Mouse (Mus musculus): ENCODE data around the gene Col4a2. TPM values are rescaled to one million over a fixed set of nuclear protein-coding genes. Genes with fewer than 3 reads are reported as not detected.

Col4a2 gene
- polyA plus RNA-seq, 1 experiment from 2014 or later: 126 TPM

DNA sequence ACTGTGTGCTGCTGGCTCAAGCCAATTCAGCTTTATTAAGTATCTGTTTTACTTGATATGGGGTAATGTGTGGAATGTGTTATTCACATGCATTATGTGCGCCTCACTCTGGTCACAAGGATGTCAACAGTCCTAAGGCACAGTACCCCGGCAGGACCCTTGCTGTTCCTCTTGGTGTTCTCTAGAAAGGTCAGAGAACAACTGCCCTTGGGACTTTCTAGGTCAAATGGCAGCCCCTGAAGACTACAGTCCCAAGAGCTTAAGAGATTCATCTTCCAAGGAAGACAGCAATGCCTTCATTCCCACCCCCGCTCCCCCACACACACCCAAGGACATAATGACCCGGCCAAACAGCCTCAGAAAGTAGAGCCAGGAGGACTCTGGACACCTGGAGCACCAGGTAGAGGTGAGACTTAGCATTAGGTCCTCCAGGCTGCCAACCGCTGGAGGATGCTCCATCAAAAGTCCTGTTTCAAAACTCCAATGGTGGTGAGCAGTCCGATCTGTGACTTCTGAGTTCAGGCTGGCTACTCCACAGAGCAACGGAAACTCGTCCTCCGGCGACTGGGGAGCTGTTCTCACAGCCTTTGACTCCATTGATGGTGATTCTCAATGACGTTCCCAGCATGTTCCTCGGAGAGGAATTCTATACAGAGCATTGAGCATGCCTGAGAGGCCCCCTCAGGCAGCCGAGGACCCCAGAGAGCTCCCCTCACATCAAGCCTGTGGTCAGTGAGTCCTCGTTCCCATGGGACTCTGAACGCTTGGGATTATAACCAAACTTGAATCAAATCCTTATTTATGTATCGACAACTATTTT, 65.0 kb downstream of the Col4a2 start:
- Histone ChIP-seq H3K9ac (no peak overlapping the region), H3K9me3 (no peaks in the 10 kb centered on the region), H3K4me1 (peaks cover 51% of the 10 kb centered on the region), H3K4me3 (no peak overlapping the region), H3K27me3 (no peaks in the 10 kb centered on the region), H3K4me2 (no peak overlapping the region), H3K27ac (peak overlapping the region; percentile 34), H3K36me3 (no peaks in the 10 kb centered on the region)
- ATAC-seq (ENCODE audit: borderline replicate concordance, extremely low read depth, low FRiP score, low TSS enrichment): no peak
- WGBS: 72% methylated on average over 16 of the region's 16 CpGs

DNA sequence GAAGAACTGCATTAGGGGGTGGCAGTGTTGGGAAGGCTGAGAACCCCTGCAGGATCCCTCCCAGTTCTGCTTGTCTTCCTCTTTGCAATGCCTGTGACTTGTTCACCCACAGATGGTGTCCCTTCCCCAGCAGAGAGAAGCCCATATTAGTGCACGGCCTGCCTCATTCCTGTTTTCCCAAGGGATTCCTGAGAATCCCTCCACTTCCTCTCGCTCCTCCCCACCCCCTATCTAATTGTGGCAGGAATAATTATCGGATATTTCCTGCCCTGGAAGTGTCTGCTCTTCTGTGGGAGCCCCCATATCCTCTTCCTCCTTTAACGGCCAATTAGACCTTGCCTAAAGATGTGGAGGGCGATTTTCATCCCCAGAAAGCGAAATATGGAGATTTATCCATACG, 67.0 kb downstream of the Col4a2 start:
- H3K27ac ChIP-seq: peak overlapping the region; percentile 55
- H3K27me3 ChIP-seq: no peaks in the 10 kb centered on the region
- WGBS: 59% methylated on average over 7 of the region's 7 CpGs
- no peaks in the 10 kb centered on the region for H3K9me3 ChIP-seq
- no peak for ATAC-seq (ENCODE audit: borderline replicate concordance, extremely low read depth, low FRiP score, low TSS enrichment)
- no peak overlapping the region for H3K4me2 ChIP-seq
- peaks cover 64% of the 10 kb centered on the region for H3K4me1 ChIP-seq
- no peak overlapping the region for H3K9ac ChIP-seq
- H3K36me3 ChIP-seq: no peaks in the 10 kb centered on the region
- H3K4me3 ChIP-seq: no peak overlapping the region

GRCm38 (mm10) chr8:11381544-11381943, 68.9 kb downstream of the Col4a2 start:
- peak overlapping the region; percentile 52 for H3K27ac ChIP-seq
- no peak for ATAC-seq (ENCODE audit: borderline replicate concordance, extremely low read depth, low FRiP score, low TSS enrichment)

DNA sequence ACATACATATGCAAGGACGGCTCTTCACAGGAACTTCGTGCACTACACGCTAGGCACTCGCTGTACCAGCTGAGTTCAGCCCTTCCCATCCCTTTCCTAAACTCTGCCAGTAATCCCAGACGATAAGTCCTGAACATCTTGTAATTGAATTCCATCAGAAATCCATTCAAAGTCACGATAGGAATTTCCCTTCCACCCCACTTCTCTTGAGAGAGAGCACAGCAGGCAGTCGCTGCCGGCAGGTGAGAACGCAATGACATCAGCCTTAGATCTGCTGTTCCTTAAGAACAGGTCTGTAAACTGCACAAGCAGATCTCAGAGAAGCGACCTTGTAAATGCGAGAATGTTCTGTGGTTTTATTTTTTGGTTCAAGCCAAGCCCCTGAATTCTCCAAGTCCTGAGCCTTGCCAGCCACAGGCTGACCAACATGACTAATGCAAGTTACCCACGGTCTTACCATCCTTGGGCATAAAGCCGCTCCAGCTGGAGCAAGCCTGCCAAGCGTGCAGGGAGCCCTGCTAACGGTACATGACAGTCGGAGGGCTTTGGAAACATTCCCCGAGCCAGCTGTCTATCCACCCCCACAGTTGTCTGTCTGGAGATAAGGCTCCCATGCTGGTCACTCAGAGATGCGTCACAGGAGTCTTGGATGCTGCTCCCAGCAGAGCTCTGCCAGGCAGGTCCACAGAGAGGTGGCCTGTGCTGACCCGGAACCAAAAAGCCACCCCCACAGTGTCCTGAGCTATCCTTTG, 69.6 kb downstream of the Col4a2 start:
- no peaks in the 10 kb centered on the region for H3K36me3 ChIP-seq
- H3K27me3 ChIP-seq: no peaks in the 10 kb centered on the region
- peaks cover 66% of the 10 kb centered on the region for H3K4me1 ChIP-seq
- H3K4me3 ChIP-seq: no peak overlapping the region
- peak; percentile 71 for ATAC-seq (ENCODE audit: borderline replicate concordance, extremely low read depth, low FRiP score, low TSS enrichment)
- WGBS: 36% methylated on average over 19 of the region's 19 CpGs
- peak overlapping the region; percentile 52 for H3K27ac ChIP-seq
- H3K9ac ChIP-seq: no peak overlapping the region
- H3K9me3 ChIP-seq: no peaks in the 10 kb centered on the region
- no peak overlapping the region for H3K4me2 ChIP-seq

More at GRCm38 (mm10) chr8:11381544-11381943, 68.9 kb downstream of the Col4a2 start:
- Histone ChIP-seq H3K4me2 (no peak overlapping the region), H3K9ac (no peak overlapping the region), H3K4me3 (no peak overlapping the region), H3K36me3 (no peaks in the 10 kb centered on the region), H3K4me1 (peaks cover 71% of the 10 kb centered on the region), H3K9me3 (no peaks in the 10 kb centered on the region), H3K27me3 (no peaks in the 10 kb centered on the region)
- WGBS: 84% methylated on average over 7 of the region's 7 CpGs

DNA sequence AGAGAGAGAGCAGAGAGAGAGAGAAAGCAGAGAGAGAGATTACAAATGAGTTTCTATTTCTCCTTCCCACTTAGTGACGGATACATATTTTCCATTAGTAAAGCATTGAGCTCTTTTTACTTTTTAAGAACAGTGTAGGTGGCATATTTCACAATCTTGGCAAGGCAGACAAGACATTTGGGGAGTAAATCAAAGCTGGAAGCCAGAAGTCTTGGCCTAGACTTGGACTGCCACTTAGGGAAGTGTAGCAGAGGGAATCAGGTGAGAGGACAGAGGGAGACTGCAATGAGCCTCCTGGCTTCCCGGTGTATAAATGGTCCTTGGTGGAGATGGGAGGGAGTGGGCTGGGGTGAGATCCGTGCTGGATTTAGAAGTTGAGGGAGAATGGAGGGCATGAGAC, 70.3 kb downstream of the Col4a2 start:
- WGBS: 45% methylated on average over 3 of the region's 3 CpGs
- H3K9ac ChIP-seq: no peak overlapping the region
- H3K9me3 ChIP-seq: no peaks in the 10 kb centered on the region
- H3K36me3 ChIP-seq: no peaks in the 10 kb centered on the region
- peaks cover 59% of the 10 kb centered on the region for H3K4me1 ChIP-seq
- H3K4me2 ChIP-seq: no peak overlapping the region
- H3K4me3 ChIP-seq: no peak overlapping the region
- no peaks in the 10 kb centered on the region for H3K27me3 ChIP-seq
- no peak for ATAC-seq (ENCODE audit: borderline replicate concordance, extremely low read depth, low FRiP score, low TSS enrichment)
- H3K27ac ChIP-seq: peak overlapping the region; percentile 52

DNA sequence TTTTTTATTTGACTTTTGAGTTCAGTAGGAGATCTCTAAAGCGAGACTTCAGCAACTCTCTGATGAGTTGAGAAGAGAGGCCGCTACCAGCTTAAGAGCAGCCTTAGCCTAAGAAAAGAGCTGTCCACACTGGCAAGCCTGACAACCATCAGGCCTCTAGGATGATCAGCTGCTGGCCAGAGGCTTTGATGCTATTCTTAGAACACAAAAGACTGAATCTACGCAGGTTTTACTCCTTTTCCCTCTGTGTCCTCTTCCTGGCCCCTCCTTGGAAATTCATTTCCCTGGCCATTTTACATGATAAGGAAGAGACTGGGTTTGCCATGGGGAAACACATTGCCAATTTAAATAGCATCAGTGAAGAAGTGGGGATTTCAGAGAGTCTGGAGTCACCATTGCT, 70.8 kb downstream of the Col4a2 start:
- ATAC-seq (ENCODE audit: borderline replicate concordance, extremely low read depth, low FRiP score, low TSS enrichment): no peak
- no peak overlapping the region for H3K4me3 ChIP-seq
- H3K9ac ChIP-seq: no peak overlapping the region
- H3K4me2 ChIP-seq: no peak overlapping the region
- H3K27me3 ChIP-seq: no peaks in the 10 kb centered on the region
- H3K27ac ChIP-seq: peak overlapping the region; percentile 52
- H3K9me3 ChIP-seq: no peaks in the 10 kb centered on the region
- WGBS: 64% methylated on average over 3 of the region's 3 CpGs
- H3K4me1 ChIP-seq: peaks cover 59% of the 10 kb centered on the region
- H3K36me3 ChIP-seq: no peaks in the 10 kb centered on the region

GRCm38 (mm10) chr8:11384841-11385240, 72.2 kb downstream of the Col4a2 start:
- no peak for ATAC-seq (ENCODE audit: borderline replicate concordance, extremely low read depth, low FRiP score, low TSS enrichment)
- Histone ChIP-seq H3K9me3 (no peaks in the 10 kb centered on the region), H3K27me3 (no peaks in the 10 kb centered on the region), H3K9ac (no peak overlapping the region), H3K4me2 (no peak overlapping the region), H3K4me1 (peaks cover 63% of the 10 kb centered on the region), H3K27ac (peak overlapping the region; percentile 45; the same call in 1 of the 2 replicates), H3K4me3 (no peak overlapping the region), H3K36me3 (no peaks in the 10 kb centered on the region)
- 69% methylated on average over 4 of the region's 4 CpGs for WGBS

DNA sequence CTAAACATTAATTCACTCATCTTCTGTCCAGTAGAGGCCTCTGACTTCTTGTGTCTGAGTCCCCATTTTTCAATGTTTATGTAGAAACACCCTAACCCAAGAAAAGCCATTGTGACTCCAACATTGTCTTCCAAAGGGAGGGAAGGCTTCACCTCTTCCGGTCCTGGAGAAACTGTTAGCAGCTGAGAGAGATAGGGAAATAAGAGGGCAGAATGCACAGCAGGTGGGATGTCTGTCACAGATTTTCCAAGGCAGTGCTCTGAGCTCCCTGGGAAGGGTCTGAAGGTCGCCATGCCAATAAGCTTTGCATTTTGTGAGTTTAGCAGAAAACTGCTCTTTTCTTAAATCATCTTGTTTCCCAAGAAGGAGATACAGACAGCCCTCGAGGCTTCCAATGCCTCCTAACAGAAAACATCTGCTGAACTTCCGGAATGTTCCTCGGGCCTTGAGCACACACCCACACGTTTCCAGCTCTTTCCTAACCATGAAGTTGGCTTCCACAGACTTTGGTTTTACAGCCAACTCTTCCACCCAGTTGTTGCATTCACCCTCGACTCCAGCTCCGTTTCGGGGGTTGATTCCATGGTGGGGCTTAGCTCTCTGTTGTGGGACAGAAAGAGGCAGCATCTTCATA, 72.8 kb downstream of the Col4a2 start:
- Histone ChIP-seq H3K4me1 (peaks cover 58% of the 10 kb centered on the region), H3K27me3 (no peaks in the 10 kb centered on the region), H3K4me2 (no peak overlapping the region), H3K9ac (no peak overlapping the region), H3K4me3 (no peak overlapping the region), H3K36me3 (no peaks in the 10 kb centered on the region), H3K9me3 (no peaks in the 10 kb centered on the region), H3K27ac (peak overlapping the region; percentile 45)
- ATAC-seq (ENCODE audit: borderline replicate concordance, extremely low read depth, low FRiP score, low TSS enrichment): no peak
- WGBS: 64% methylated on average over 9 of the region's 9 CpGs

- no peak for ATAC-seq (ENCODE audit: borderline replicate concordance, extremely low read depth, low FRiP score, low TSS enrichment)
- 89% methylated on average over 4 of the region's 4 CpGs for WGBS
- Histone ChIP-seq H3K36me3 (no peaks in the 10 kb centered on the region), H3K4me1 (peaks cover 42% of the 10 kb centered on the region), H3K9me3 (no peaks in the 10 kb centered on the region), H3K27ac (no peak overlapping the region), H3K4me3 (no peak overlapping the region), H3K4me2 (no peak overlapping the region), H3K9ac (no peak overlapping the region), H3K27me3 (no peaks in the 10 kb centered on the region)
Measured at GRCm38 (mm10) chr8:11387282-11387681, 74.7 kb downstream of the Col4a2 start.

DNA sequence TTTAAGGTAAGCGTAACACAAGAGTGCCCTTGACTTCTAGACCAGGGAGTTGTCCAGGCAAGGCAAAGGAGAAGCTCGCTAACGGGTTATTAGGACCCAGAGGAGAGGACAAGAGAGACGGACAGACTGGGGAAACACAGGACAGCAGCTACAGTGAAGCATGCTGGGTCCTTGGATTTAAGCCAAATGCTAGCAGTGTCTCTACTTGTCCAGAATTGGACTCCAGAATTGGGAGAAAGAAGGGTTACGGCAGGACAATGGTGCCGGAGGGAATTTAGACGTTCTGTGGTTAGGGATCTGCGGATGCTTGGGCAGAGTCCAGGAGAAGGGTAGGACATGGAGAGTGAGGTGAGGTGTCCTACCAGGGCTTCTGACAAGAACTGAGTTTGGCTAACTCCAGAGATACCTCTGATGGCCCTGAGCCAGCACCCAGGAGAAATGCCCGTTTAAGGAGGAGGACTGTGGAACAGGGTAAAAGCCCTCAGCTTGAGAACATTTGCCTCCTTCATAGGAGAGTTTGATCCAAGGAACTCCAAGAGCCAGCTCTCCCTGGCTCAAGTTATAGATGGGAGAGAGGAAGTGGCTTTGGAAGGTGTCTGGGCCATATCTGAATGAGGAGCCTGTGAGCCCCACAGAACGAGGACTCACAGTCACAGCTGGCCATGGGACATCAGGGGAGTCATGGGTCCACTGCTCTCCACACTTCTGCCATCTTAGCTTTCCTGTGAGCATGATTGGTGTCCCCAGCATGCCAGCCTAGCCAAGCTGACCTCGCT, 76.9 kb downstream of the Col4a2 start:
- Histone ChIP-seq H3K4me3 (no peak overlapping the region), H3K36me3 (no peaks in the 10 kb centered on the region), H3K27me3 (no peaks in the 10 kb centered on the region), H3K27ac (no peak overlapping the region), H3K4me2 (no peak overlapping the region), H3K9me3 (no peaks in the 10 kb centered on the region), H3K4me1 (peaks cover 44% of the 10 kb centered on the region), H3K9ac (no peak overlapping the region)
- 68% methylated on average over 11 of the region's 11 CpGs for WGBS
- no peak for ATAC-seq (ENCODE audit: borderline replicate concordance, extremely low read depth, low FRiP score, low TSS enrichment)

- no peak overlapping the region for H3K9ac ChIP-seq
- peak overlapping the region; percentile 86 for H3K27ac ChIP-seq
- no peaks in the 10 kb centered on the region for H3K9me3 ChIP-seq
- no peaks in the 10 kb centered on the region for H3K36me3 ChIP-seq
- no peak overlapping the region for H3K4me2 ChIP-seq
- peak; percentile 31; the same call in 1 of the 2 replicates for ATAC-seq (ENCODE audit: borderline replicate concordance, extremely low read depth, low FRiP score, low TSS enrichment)
- H3K4me3 ChIP-seq: no peak overlapping the region
- H3K27me3 ChIP-seq: no peaks in the 10 kb centered on the region
- H3K4me1 ChIP-seq: peaks cover 58% of the 10 kb centered on the region
- WGBS: 9% methylated on average over 1 of the region's 1 CpGs
Measured at GRCm38 (mm10) chr8:11392739-11393138, 80.1 kb downstream of the Col4a2 start.

All from lung, embryonic 15.5 days (tissue).